Mouse (Mus musculus) E14TG2a.4 (cell line): Measurements from ENCODE around the gene Popdc2.

Experiments
- CTCF ChIP-seq: conservative IDR thresholded peaks from 2 replicates; pipeline ENCODE4 v1.5.1; 2014; ENCODE audit warnings: low read length
- NANOG ChIP-seq: IDR thresholded peaks from 2 replicates; pipeline ENCODE4 v1.6.1; 2014; ENCODE audit warnings: borderline replicate concordance, low read length, mixed read lengths
- POU5F1 ChIP-seq: IDR thresholded peaks from 2 replicates; pipeline ENCODE4 v1.6.1; 2014; ENCODE audit warnings: low read length, borderline replicate concordance

- TF ChIP-seq CTCF (no peak), NANOG (no peak), POU5F1 (no peak)
Observed at GRCm38 (mm10) chr16:38359241-38359640, 2.8 kb upstream of the Popdc2 start.
